Mouse (Mus musculus): ENCODE results near the gene Spast.
A peak's percentile ranks its signal among the peaks of the same experiment; 100 is the strongest.
"Not testable (repeated sequence)": the region's sequence is repeated elsewhere in the genome, so short reads cannot be mapped to it uniquely, and the experiment has no call there.

The Spast gene

DNA sequence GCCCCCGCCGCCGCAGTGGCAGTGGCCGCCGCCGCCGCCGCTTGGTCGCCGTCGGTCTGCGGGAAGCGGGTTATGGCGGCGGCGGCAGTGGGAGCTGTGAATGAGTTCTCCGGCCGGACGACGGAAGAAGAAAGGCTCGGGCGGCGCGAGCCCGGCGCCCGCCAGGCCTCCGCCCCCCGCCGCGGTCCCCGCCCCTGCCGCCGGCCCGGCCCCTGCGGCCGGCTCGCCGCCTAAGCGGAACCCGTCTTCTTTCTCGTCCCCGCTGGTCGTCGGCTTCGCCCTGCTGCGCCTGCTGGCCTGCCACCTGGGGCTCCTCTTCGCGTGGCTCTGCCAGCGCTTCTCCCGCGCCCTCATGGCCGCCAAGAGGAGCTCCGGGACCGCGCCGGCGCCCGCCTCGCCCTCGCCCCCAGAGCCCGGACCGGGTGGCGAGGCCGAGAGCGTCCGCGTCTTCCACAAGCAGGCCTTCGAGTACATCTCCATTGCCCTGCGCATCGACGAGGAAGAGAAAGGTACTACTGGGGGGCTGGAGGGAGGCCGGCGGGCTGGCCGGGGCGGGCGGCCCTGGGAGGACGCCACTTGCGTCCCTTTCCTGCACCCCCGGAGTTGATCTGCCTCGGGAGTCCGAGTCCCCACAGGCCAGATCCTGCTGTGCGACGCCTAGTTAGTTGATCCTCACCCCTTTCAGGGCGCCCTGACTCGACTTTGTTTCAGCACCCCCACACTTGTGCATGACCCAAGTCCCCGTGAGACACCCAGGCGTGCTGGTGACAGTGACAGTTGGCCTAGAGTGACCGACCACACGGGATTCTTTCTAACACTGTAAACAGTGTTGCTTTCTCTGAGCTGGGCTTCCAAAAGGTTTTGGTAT, at the start of gene Spast:
Spast (plus strand) TSS at position 51 of the 868 bp plus-strand sequence.
- DNase-seq (ENCODE audit: low spot score), result peak; percentile 37

DNA sequence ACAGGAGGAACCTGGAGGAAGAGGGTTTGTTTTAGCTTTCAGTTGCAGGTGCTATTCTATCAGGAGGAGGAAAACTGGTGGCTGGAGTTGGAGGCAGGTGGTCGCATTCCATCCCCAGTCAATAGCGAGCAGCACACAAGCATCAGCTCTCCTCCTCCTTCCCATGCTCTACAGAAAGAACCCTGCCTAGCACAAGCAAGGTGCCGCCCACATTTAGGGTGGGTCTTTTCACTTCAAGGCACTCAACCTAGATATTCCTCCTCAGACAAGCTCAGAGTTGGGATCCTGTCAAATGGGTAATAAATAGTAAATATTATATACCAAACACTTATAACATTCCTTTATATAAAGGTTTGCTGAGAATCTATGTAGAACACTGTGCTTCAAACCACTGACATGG, 48.6 kb upstream of the Spast start:
- DNase-seq (ENCODE audit: low spot score), result no peak

DNA sequence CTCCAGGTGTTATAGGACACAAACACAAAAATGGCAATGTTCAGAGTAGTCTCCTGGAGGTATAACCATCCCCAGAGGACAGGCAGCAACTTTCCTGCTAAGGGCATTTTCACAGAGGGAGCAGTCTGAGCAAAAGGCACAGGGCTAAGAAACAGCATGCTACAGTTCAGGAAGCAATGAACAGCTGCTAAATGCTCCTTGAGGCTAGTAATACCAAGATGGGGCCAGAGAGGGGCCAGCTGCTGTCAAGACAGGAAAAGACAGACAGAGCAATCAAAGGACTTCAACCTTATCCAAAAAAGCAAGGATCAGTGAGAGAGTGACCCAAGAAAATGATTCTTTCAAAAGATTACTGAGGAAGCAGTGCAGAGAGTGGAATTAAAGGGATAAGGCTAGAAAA, 47.9 kb upstream of the Spast start:
- no peak for DNase-seq (ENCODE audit: low spot score)

DNA sequence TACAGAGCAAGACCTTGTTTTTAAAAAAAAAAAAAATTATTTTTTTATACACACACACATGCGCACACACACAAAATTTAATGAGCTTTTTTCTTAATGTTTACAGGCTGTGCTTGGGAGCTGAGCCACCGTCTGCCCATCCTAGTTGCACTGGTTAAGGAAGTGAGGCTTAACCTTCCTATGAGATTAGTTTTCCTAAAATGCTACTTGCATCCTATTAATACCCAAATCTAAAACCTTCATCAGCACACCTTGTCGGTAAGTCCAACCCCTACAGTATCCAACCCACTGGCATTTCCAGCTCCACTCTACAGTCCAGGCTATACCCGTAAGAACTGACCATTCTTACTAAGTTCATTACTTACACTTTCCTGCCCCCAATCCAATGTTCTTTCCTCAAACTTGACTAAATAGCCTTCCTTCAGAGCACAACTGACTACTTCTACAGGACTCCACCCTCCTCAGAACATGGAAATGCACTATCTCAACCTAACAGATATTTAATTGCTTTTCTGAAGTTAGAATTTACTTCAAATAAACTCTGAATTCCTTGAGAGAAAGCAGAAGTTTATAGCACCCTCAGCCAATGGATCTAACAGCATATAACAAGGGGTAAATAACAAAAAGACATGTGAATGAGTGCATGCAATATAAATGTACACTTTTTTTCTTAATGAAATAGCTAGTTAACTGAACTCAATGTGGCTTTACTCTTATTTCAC, 47.0 kb upstream of the Spast start:
- no peak for DNase-seq (ENCODE audit: low spot score)

DNA sequence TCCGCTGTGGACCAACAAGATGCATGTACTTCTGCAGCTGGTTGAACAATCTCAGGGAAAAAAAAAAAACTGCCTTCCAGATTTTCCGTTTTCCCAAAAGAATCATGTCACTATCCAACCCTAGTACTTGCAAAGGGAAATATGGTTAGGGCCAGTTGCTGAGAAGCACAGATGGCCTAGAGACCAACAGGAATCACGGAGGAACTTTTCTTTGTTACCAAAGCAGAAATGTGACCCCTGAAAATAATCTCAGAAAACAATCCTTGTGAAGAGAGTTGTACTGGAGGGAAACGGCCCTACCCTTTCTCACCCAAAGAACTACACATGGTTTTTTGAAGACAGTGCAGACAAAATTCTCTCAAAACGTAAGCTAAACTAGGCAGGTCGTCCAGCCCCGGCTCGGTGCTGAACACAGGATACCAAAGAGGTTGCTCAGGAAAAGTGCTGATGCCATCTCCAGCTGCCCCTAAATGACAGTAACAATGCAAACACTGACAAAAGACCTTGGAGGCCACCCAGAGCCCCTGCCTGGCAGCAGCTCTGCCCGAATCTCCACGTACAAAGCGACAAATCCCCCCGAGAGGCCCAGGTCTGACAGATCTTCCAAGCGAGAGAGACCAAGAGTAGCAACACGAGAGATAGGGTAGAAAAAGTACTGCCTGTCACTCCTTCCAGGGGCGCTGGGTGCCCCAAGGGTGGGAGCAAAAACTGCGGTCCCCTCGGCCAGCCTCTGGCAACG, 44.9 kb upstream of the Spast start:
- peak; percentile 61 for DNase-seq (ENCODE audit: low spot score)

DNA sequence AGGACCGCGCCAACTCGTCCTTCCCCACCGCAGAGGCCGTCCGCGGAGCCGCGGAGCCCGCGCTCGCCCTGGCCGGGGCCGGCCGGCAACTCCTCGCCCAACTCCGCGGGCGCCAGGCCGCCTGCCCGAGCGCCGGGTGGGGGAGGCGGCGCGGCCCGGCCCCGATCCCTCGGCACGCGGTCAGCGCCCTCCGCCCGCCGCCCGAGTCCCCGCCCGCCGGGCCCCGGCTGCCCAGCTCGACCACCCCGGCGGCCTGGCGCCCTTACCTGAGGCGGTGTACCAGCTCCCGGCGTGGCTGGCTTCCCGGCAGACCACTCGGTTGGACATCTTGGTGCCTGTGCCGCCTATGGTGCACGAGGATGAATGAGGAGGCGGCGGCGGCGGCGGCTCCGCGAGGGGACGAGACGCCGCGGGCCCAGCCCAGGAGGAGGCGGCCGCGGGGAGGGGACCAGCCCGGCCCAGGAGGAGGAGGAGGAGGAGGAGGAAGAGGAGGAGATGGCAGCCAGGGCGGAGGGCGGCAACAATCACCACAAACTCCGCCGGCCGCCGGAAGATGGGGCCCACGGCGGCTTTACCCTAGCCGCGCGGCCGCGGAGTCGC, 44.3 kb upstream of the Spast start:
- DNase-seq (ENCODE audit: low spot score), result peak; percentile 74

DNA sequence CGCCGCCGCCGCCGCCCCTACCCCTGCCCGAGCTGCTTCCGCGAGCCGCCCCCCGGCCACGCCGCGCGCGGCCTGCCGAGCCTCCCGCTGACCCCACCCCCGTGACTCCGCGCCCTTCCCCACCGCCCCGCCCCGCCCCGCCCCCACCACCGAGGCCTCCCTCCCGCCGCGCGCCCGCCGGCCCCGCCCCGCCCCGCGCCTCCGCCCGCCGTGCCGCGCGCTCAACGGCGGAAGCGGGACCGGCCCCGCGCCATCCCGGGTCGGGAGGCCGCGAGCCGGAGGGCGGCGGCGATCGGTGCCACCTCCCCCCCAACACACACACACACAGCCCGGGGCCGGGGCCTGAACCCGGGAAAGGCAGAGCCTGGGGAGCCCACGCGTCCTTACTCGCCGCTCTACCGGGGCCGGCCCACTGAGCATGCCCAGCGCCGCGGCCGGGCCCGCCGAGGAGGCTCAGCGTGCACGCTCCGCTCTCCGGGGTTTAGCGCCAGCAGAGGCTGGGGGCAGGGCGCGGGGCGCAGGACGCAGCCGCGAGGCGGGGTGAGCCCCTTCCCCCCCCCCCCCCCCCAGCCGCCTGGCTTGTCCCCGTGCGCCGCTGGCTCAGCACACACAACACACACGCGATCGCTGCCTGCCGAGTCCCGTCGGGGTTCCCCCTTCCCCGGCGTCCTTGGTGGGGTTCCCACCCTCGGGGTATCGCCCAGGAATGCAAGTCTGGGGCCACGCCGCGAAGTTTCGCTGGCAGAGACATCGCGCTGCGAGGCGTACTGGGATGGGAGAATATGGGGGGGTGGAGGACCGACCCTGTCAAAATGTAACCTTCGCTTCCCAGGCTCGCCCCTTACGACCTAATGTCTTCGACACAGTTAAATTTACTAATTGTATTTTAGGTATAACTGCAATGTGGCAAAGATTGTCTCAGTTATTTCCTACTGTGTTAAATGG, 43.5 kb upstream of the Spast start, which contains the start of gene Memo1:
Memo1 (minus strand) TSS at position 496 of the 945 bp plus-strand sequence.
- peak; percentile 86 for DNase-seq (ENCODE audit: low spot score)

DNA sequence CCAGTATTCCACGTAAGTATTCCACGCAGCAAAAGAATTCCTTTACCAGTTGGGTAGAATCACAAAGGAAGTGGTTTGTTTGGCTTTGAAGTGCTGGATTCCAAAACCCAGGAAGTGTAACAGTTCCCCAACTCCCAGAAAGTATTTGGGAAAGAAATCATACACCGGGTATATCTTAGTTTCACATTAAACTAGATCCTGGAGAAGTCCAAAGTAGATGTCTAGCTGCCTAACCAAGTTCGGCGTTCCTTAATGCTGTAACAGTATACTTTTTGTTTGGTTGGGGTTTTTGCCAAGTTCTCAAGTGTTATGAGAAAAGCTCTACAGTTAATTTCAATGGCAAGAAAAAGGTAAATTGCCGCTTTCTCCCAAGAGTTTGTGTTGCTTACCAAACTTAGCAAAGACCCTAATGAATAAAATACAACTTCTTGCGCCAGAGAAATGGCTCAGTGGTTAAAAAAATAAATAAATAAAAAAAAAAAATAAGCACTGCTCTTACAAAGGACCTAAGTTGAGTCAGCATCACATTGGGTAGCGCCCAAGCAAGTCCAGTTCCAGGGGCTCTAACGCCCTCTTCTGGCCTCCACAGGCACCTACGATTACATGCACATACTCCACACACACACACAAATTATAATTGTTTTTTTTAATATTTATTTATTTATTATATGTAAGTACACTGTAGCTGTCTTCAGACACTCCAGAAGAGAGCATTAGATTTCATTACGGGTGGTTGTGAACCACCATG, 42.5 kb upstream of the Spast start:
- DNase-seq (ENCODE audit: low spot score), result peak; percentile 23

DNA sequence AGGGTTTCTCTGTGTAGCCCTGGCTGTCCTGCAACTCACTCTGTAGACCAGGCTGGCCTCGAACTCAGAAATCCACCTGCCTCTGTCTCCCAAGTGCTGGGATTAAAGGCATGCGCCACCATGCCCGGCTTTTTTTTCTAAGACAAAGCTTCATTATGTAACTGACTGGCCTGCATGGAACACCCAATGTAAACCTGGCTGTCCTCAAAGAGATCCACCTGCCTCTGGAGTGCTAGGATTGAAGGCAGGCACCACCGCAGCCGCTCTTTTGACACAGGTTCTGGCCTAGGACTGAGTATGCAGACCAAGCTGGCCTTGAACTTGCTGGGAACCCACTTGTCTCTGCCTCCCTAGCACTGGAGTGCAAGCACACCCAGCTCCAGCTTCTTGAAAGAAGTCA, 41.8 kb upstream of the Spast start:
- not testable (repeated sequence) for DNase-seq (ENCODE audit: low spot score)

DNA sequence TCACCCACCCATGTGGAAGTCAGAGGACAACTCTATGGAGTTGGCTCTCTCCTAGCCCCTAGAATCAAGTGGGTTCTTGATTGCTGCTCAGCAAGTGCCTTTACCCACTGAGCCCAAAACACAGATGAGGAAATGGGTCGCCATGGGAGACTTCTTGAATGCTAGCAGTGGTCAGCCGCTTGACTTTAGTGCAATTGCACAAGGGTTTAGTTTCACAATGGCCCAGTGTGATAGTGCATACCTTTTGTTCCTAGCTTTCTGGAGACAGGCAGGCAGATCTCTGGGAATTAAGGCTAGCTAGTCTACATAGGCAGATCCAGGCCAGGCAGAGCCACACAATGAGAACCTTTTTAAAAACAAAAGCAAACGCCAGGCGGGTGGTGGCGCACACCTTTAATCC, 38.7 kb upstream of the Spast start:
- DNase-seq (ENCODE audit: low spot score), result no peak

DNA sequence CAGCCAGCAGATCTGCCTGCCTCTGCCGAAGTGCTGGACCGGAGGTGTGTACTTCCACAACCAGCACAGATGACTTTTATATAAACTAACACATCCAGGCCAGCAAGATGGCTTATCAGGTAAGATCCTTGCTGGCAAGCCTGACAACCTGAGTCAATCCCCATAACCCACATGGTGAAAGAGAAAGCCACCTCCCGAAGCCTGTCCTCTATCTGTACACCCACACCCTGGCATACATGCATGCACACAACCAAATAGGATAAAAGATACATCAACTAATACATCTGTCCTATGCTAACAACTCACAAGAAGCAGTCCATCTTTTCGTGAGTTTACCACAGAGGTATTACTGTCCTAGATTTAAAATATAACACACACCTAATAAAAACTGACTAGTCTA, 34.7 kb upstream of the Spast start:
- DNase-seq (ENCODE audit: low spot score), result no peak

DNA sequence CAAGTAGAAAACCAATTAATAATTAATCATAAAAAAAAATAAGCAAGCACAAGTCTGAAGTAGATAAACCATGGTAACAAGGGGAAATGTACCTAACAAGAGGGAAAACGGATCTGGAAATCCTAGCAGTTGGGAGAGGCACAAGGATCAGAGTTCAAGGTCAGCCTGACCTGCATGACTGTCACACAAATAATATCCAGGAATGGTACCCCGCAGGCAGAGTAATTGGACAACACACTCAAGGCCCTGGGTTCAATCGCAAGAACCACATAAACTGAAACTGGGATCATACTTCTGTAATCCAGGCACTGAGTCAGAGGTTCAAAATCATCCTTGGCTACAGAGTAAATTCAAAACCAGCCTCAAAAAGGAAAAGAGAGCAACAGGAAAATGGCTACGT, 33.2 kb upstream of the Spast start:
- DNase-seq (ENCODE audit: low spot score), result no peak

DNA sequence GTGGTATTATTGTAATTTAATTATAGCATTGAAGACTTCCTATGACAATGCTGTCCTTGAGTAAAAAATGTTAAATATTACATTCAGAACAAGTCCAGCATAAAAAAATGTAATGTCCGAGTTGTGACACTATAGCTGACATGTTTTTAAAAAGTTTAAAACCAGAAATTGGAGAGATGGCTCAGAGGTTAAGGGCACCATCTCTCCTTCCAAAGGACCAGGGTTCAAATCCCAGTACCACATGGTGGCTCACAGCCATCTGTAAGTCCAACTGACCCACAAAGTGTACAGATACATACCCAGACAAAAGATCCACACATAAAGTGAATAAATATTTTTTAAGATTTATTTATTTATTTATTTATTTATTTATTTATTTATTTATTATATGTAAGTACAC, 32.8 kb upstream of the Spast start:
- no peak for DNase-seq (ENCODE audit: low spot score)

DNA sequence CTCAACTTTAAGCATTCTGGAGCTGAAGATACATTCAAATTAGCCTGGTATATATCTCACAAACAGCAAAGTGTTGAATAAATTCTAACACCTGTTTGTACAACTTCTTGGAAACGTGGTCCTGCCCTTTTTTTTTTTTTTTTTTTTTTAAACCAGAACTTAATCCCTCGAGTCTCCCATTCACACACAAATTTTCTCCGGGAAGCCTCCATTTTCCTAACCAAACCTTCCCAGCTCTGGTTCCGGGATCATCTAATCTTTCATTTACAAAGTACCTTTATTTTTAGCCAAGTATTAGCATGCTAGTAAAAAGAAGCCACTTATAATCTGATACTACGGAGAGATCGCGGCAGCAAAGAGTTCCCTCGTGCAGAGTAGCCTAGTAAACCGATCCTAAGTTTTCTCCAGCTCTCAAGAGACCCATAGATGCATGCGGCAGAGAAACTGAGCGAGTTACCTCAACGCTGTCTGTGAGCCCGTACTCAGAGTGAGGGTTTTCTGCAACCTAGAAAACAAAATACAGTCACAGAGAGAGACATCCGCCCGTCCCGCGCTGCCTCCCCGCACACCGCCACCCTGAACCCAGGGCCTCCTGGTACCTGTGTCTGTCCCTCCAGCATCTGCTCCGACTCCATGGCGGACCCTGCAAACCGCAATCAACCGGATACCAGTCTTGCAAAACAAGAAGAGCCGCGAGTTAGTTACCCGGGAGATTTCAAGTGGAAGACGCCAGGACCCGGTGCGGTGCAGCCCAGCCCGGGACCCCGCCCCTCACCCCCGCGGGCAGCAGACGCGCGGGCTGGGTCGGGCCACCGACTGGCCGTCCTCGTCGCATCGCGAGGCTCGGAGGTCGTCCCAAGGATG, 23.1 kb upstream of the Spast start:
- DNase-seq (ENCODE audit: low spot score), result no peak

DNA sequence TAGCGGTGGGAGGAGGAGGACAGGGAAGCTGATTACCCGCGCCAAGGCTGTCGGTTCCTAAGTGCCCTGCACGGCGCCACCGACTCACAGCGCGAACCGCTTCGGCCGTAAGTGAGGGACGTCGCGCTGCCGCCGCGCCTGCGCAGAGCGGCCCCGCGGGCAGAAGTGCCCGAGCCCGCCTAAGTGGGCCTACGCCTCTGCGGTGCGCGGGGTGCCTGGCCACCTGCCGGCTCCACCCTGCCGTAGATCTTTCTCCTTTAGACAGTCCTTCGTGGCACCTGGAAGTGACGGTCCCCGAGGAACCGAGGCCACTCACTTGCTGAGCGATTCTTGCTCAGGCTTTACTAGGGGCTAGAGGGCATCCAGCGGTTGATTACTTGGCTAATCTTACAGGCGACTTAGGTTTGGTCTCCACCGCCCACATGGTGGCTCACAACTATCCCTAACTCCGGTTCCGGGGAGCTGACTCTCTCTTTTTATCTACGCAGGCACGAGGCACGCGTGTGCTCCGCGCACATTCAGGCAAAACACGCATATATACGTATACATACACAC, 22.4 kb upstream of the Spast start:
- peak; percentile 92 for DNase-seq (ENCODE audit: low spot score)

DNA sequence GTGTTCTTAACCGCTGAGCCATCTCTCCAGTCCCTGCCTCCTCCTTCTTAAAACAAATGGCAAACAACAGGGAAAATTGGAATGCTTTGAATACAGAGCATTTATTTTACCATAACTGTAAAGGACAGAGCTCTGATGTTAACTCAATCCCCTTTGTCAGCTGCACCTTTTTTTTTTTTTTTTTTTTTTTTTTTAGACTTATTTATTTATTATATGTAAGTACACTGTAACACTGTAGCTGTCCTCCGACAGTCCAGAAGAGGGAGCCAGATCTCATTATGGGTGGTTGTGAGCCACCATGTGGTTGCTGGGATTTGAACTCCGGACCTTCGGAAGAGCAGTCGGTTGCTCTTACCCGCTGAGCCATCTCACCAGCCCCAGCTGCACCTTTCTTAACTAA, 20.1 kb upstream of the Spast start:
- no peak for DNase-seq (ENCODE audit: low spot score)

DNA sequence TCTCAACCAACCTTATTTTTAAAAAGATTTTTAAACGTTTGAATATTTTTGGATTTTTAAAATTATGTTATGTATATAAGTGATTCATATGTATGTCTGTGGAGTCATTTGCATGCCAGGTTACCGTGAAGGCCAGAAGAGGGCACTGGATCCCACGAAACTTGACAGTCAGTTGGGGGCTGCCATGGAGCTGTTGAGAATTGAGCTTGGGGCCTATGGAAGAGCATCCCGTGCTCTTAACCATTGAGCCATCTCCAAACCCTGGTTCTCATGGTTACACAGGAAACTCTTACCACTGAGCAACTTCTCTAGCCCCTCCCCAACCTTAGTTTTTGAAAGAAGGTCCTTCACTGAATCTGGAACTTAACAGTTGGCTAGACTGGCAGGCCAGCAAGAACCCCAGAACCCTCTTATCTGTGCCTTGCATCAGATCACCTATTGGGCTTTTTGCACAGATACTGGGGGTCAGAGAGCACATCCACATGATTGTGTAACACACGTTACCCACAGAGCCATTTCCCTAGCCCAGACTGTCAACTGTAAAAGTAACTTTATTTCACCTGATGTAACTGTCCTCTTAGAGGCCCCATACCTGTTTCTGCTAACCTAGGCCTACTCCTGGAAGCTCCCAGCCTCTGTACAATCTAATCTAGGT, 16.3 kb upstream of the Spast start:
- peak; percentile 38 for DNase-seq (ENCODE audit: low spot score)

DNA sequence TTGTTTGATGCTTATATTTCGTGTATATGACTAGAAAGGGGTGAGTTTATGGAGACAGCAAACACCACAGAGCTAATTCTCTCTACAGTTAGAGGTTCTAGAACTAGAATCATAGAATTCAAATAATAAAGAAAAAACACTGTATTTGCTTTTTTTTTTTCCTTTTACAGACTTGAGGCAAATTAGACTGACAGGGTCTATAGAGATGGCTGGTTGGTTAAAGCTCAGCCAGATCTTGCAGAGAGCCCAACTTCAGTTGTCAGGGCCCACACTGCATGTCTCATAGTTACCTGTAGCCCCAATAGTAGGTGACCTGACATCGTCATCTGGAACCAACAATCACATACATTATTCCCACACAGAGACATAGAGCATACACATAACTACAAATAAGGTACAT, 14.9 kb upstream of the Spast start, which contains the start of gene Dpy30:
Dpy30 (minus strand) TSS at position 101 of the 400 bp plus-strand sequence.
- DNase-seq (ENCODE audit: low spot score), result no peak

Data from retina, embryonic 14.5 days (tissue).